Comparison of ENCODE assay signal across 9 mouse cellular contexts in the genomic region with DNA sequence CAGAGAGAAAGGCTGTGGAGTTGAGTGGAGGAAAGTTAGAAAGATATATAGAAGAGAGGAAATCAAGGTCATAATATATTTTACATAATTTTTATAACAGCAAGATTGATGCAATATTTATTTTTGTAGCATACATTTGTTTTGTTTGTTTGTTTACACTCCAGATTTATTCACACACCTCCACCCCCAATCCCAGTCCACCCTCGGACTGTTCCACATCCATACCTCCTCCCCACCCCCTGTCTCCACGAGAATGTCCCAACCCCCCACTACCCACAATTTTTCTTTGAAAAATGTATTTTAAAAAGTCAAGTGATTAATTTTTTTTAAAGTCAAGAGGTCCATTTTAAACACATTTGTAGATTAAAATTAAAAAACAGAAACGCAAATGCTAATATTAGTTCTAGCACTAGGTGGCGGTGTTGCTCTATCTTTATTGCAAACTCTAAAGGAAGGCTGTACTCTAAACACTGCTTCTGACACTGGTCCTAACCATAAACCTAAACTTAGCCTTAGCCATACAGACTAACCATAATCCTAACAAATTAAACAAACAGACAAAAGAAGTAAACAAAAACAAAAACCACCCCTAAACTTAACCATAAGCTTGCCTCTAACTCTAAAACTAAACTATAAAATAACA.
A peak's percentile ranks its signal among the peaks of the same experiment; 100 is the strongest.
DNase-seq lines count a peak whose midpoint lies in the region; ATAC-seq and TF ChIP-seq lines count a peak whose summit lies in the region.
"Had no signal": no experiment of that assay in that cellular context is flagged by ENCODE, and none has a peak within 500 bp of the region (broad histone marks: within the 10 kb centered on the region; RNA-seq: fewer than 3 reads in every experiment).

No protein-coding gene starts in this region.

- no peak for TF ChIP-seq EP300 in CH12.LX (IDR thresholded peaks at IDR 0.05; ENCODE audit: low read length)

- no peak overlapping the region for H3K9ac ChIP-seq in hindbrain, embryonic 11.5 days (ENCODE audit: low read depth, low read length)
- no peak overlapping the region for H3K9ac ChIP-seq in CH12.LX (ENCODE audit: insufficient read depth, low read depth)
- H3K9ac ChIP-seq in hindbrain, embryonic 13.5 days: no peak overlapping the region
- H3K9ac ChIP-seq: limb, embryonic 13.5 days had no signal

- H3K27ac ChIP-seq in hindbrain, embryonic 11.5 days (ENCODE audit: low read depth, low read length): no peak overlapping the region
- H3K27ac ChIP-seq in hindbrain, embryonic 10.5 days: no peak overlapping the region
- H3K27ac ChIP-seq in CH12.LX (ENCODE audit: insufficient read depth, low read depth): no peak overlapping the region
- no peak overlapping the region for H3K27ac ChIP-seq in hindbrain, embryonic 13.5 days
- H3K27ac ChIP-seq: limb, embryonic 13.5 days had no signal

- intact Hi-C loops in left cerebral cortex, postnatal 25 days (cut with DNase I): loop anchor here (2.0 to 5.0 kb wide), 5 partner anchors 616 to 1986 kb away; a partner anchor contains a TSS

- H3K4me2 ChIP-seq in hindbrain, embryonic 11.5 days (replicated peaks; ENCODE audit: low read depth, low read length): no peak overlapping the region
- H3K4me2 ChIP-seq in CH12.LX (ENCODE audit: insufficient read depth, low read depth, poor library complexity, severe bottlenecking): no peak overlapping the region
- no peak overlapping the region for H3K4me2 ChIP-seq in hindbrain, embryonic 13.5 days
- H3K4me2 ChIP-seq: limb, embryonic 13.5 days had no signal

- peak; percentile 31 to 86; a peak in 3 of 4 replicates for TF ChIP-seq CTCF in CH12.LX (conservative IDR thresholded peaks at IDR 0.05 in 1 of 2, IDR thresholded peaks at IDR 0.05 in 1 of 2; ENCODE audit: low read depth in 2 of 2, low read length in 2 of 2)
- TF ChIP-seq CTCF in brain, embryonic 14.5 days (IDR thresholded peaks at IDR 0.05; ENCODE audit: borderline replicate concordance, extremely low read depth, insufficient read depth, insufficient read length): peak; percentile 22; the same call in 1 of the 2 replicates

- no peaks in the 10 kb centered on the region for H3K9me3 ChIP-seq in hindbrain, embryonic 11.5 days (ENCODE audit: control insufficient read depth, low read length)
- H3K9me3 ChIP-seq in hindbrain, embryonic 10.5 days: no peaks in the 10 kb centered on the region
- H3K9me3 ChIP-seq in CH12.LX (replicated peaks; ENCODE audit: low read length): no peaks in the 10 kb centered on the region
- no peaks in the 10 kb centered on the region for H3K9me3 ChIP-seq in hindbrain, embryonic 13.5 days
- H3K9me3 ChIP-seq: limb, embryonic 13.5 days had no signal

- WGBS in hindbrain, embryonic 11.5 days: 21% methylated on average over 4 of the region's 4 CpGs
- WGBS in hindbrain, embryonic 10.5 days: 20% methylated on average over 4 of the region's 4 CpGs
- WGBS in hindbrain, embryonic 13.5 days: 19% methylated on average over 4 of the region's 4 CpGs

- TF ChIP-seq POLR2A in CH12.LX (IDR thresholded peaks at IDR 0.05; ENCODE audit: low read depth, low read length): no peak
- TF ChIP-seq POLR2A in brain, embryonic 14.5 days (IDR thresholded peaks at IDR 0.05; ENCODE audit: borderline replicate concordance, extremely low read depth, insufficient read depth, insufficient read length, poor library complexity, severe bottlenecking): no peak

- H3K4me1 ChIP-seq in hindbrain, embryonic 11.5 days (replicated peaks; ENCODE audit: control insufficient read depth, insufficient read depth, low read length): no peaks in the 10 kb centered on the region
- no peaks in the 10 kb centered on the region for H3K4me1 ChIP-seq in hindbrain, embryonic 10.5 days (replicated peaks)
- no peaks in the 10 kb centered on the region for H3K4me1 ChIP-seq in CH12.LX (ENCODE audit: control insufficient read depth in 1 of 2, insufficient read depth in 2 of 2)
- H3K4me1 ChIP-seq in hindbrain, embryonic 13.5 days (replicated peaks): no peaks in the 10 kb centered on the region
- H3K4me1 ChIP-seq: limb, embryonic 13.5 days had no signal

- DNase-seq in hindbrain, embryonic 11.5 days (ENCODE audit: low spot score): peak; percentile 73
- no peak for DNase-seq in hindbrain, embryonic 10.5 days (ENCODE audit: low spot score)
- peak; percentile 57 for DNase-seq in CH12.LX (ENCODE audit: extremely low read depth)
- peak; percentile 74 for DNase-seq in brain, embryonic 14.5 days (ENCODE audit: low read depth)
- peak; percentile 38 to 57 for DNase-seq in left cerebral cortex, postnatal 25 days (ENCODE audit: low spot score in 2 of 2)
- peak; percentile 66 for DNase-seq in retina, postnatal 1 day
- no peak for DNase-seq in urinary bladder, postnatal 36 days (ENCODE audit: low spot score in 2 of 2)

- no peaks in the 10 kb centered on the region for H3K27me3 ChIP-seq in hindbrain, embryonic 11.5 days (ENCODE audit: control insufficient read depth, insufficient read depth, low read length)
- no peaks in the 10 kb centered on the region for H3K27me3 ChIP-seq in hindbrain, embryonic 10.5 days (ENCODE audit: insufficient read depth, poor library complexity, severe bottlenecking)
- H3K27me3 ChIP-seq in CH12.LX (replicated peaks): no peaks in the 10 kb centered on the region
- H3K27me3 ChIP-seq in hindbrain, embryonic 13.5 days: 0 out of 2 replicates have a peak, but pooled peaks cover 3% of the 10 kb centered on the region

- dilution Hi-C loops in CH12.LX (cut with MboI; ENCODE audit: extremely low pct_ligation_motif_present, extremely low pct_unique_long_range_greater_than_20kb, low sequenced_read_pairs): no loop called here

- no peaks in the 10 kb centered on the region for H3K36me3 ChIP-seq in hindbrain, embryonic 11.5 days (ENCODE audit: control insufficient read depth, insufficient read depth, low read length)
- H3K36me3 ChIP-seq in hindbrain, embryonic 10.5 days: no peaks in the 10 kb centered on the region
- H3K36me3 ChIP-seq in CH12.LX (replicated peaks in 1 of 2; ENCODE audit: control insufficient read depth in 1 of 2, insufficient read depth in 1 of 2, low read length in 1 of 2): no peaks in the 10 kb centered on the region
- H3K36me3 ChIP-seq in hindbrain, embryonic 13.5 days: no peaks in the 10 kb centered on the region
- H3K36me3 ChIP-seq: limb, embryonic 13.5 days had no signal

- no peak overlapping the region for H3K4me3 ChIP-seq in hindbrain, embryonic 11.5 days (ENCODE audit: low read depth, low read length)
- no peak overlapping the region for H3K4me3 ChIP-seq in hindbrain, embryonic 10.5 days
- no peak overlapping the region for H3K4me3 ChIP-seq in CH12.LX (replicated peaks in 1 of 3; ENCODE audit: low read depth in 2 of 3, low read length in 2 of 3, poor library complexity in 1 of 3)
- H3K4me3 ChIP-seq in hindbrain, embryonic 13.5 days: no peak overlapping the region
- H3K4me3 ChIP-seq: limb, embryonic 13.5 days had no signal

- in situ Hi-C loops in CH12.LX (cut with MboI; ENCODE audit: low pct_ligation_motif_present, low pct_unique_long_range_greater_than_20kb, low sequenced_read_pairs): loop anchor here (10.0 to 25.0 kb wide), 5 partner anchors 54 to 1656 kb away; a partner anchor contains a TSS

- no peaks in the 10 kb centered on the region for H3K79me2 ChIP-seq in CH12.LX (replicated peaks; ENCODE audit: control insufficient read depth, extremely low read depth, insufficient read depth, poor library complexity, severe bottlenecking)

- TF ChIP-seq RAD21 in CH12.LX (IDR thresholded peaks at IDR 0.05; ENCODE audit: low read depth, low read length): no peak; the same call in none of the 2 replicates

- ATAC-seq in hindbrain, embryonic 11.5 days (ENCODE audit: low FRiP score): peak; percentile 82
- peak; percentile 80 for ATAC-seq in hindbrain, embryonic 13.5 days (ENCODE audit: low FRiP score)

TF ChIP-seq in CH12.LX, 34 proteins besides CTCF, POLR2A, EP300 and RAD21:
- TF ChIP-seq GABPA (IDR thresholded peaks at IDR 0.05; ENCODE audit: insufficient replicate concordance, low read depth, low read length) (no peak), JUND (conservative IDR thresholded peaks at IDR 0.05; ENCODE audit: low read depth, low read length) (peak; percentile 32; the same call in 1 of the 2 replicates), ELF1 (IDR thresholded peaks at IDR 0.05; ENCODE audit: low read depth, low read length) (no peak), SMC3 (IDR thresholded peaks at IDR 0.05; ENCODE audit: low read depth, low read length) (peak; percentile 86), ZC3H11A (IDR thresholded peaks at IDR 0.05; ENCODE audit: low read depth, low read length) (peak; percentile 82)
TF ChIP-seq in CH12.LX: peak in this region for 3.

Comparison
In these comparisons a context has a peak if more than half of its experiments do, and no peak if none do; other contexts are left out.
1. DNase-seq: peak in hindbrain, embryonic 11.5 days (single experiment), CH12.LX (single experiment), brain, embryonic 14.5 days (single experiment), left cerebral cortex, postnatal 25 days (2 of 2) and retina, postnatal 1 day (single experiment); none in hindbrain, embryonic 10.5 days (single experiment) and urinary bladder, postnatal 36 days (0 of 2).